In the genomic region with DNA sequence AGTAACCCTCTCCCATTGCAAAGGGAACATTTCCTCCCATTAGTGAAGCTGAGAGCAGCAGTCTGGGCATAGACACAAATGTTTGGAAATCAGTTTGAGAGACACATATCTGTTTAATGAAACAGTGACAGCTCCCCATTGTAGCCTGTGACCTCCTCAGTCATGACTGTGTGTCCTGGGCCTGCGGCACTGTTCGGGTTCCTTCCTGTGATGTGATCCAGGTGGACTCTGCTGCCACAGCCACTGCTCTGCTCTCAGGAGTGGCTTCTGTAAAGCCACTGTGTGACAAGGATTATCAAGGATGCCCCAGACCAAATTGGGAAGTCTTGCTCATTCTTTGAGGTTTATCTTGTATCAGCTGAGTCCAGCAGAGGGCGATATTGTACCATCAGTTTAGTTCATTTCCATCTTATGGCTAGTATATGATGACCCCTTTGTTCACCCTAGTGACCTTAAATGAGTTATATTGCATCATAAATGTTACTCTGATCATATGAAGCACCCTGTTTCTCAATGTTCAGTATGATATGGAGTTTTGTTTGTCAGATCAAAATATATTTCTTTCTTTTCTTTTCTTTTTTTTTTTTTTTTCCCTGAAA, we compare ENCODE assay signal across 8 mouse cellular contexts. TPM values are rescaled to one million over a fixed set of nuclear protein-coding genes. Genes with fewer than 3 reads are reported as not detected.
DNase-seq lines count a peak whose midpoint lies in the region; ATAC-seq and TF ChIP-seq lines count a peak whose summit lies in the region.

No protein-coding gene starts in this region.

- no peaks in the 10 kb centered on the region; the same call in 1 of the 2 replicates for H3K36me3 ChIP-seq in embryonic facial prominence, embryonic 11.5 days (replicated peaks; ENCODE audit: control insufficient read depth, insufficient read depth, low read depth, low read length)
- peaks cover 27% of the 10 kb centered on the region for H3K36me3 ChIP-seq in hindbrain, embryonic 15.5 days
- H3K36me3 ChIP-seq in midbrain, embryonic 10.5 days = peaks cover 72% of the 10 kb centered on the region
- H3K36me3 ChIP-seq in spleen, adult 2 months (ENCODE audit: control insufficient read depth, insufficient read depth, low read length) = peaks cover 5% of the 10 kb centered on the region

- peak; percentile 84 for DNase-seq in heart, adult 11 months
- no peak for DNase-seq in heart, postnatal 25 days (ENCODE audit: low spot score)
- DNase-seq in adrenal gland, postnatal 25 days = peak; percentile 31
- DNase-seq in embryonic facial prominence, embryonic 11.5 days (ENCODE audit: low spot score) = peak; percentile 85
- peak; percentile 63 to 73 for DNase-seq in left cerebral cortex, adult 18-20 months (ENCODE audit: low spot score in 2 of 2)
- peak; percentile 42 for DNase-seq in midbrain, embryonic 10.5 days (ENCODE audit: low spot score)
- peak in 1 of 2 experiments; percentile 64 for DNase-seq in spleen, adult 2 months (ENCODE audit: low read depth in 1 of 2, low spot score in 2 of 2)

- H3K4me1 ChIP-seq in embryonic facial prominence, embryonic 11.5 days (ENCODE audit: control insufficient read depth, insufficient read depth, low read length) = no peaks in the 10 kb centered on the region
- H3K4me1 ChIP-seq in hindbrain, embryonic 15.5 days (replicated peaks) = no peaks in the 10 kb centered on the region
- no peaks in the 10 kb centered on the region for H3K4me1 ChIP-seq in midbrain, embryonic 10.5 days
- H3K4me1 ChIP-seq in spleen, adult 2 months (ENCODE audit: control insufficient read depth, insufficient read depth, insufficient read length) = peaks cover 7% of the 10 kb centered on the region

- intact Hi-C loops in heart, postnatal 25 days (cut with DNase I) = loop anchor here (1.0 to 10.0 kb wide), 2 partner anchors 176 to 275 kb away; no protein-coding TSS in a partner anchor

- ATAC-seq in embryonic facial prominence, embryonic 11.5 days (replicated peaks; ENCODE audit: insufficient number of reproducible peaks, low FRiP score, low TSS enrichment, low read depth) = no peak
- peak; percentile 59 for ATAC-seq in hindbrain, embryonic 15.5 days (ENCODE audit: low FRiP score, low read depth)

- no peak overlapping the region for H3K4me2 ChIP-seq in embryonic facial prominence, embryonic 11.5 days (ENCODE audit: low read depth, low read length)
- H3K4me2 ChIP-seq in hindbrain, embryonic 15.5 days = no peak overlapping the region

- TF ChIP-seq CTCF in spleen, adult 2 months (IDR thresholded peaks at IDR 0.05; ENCODE audit: extremely low read depth, insufficient read depth, insufficient read length, insufficient replicate concordance) = peak; percentile 13; the same call in 1 of the 2 replicates

- no peak overlapping the region for H3K9ac ChIP-seq in embryonic facial prominence, embryonic 11.5 days (replicated peaks; ENCODE audit: low read length)
- no peak overlapping the region for H3K9ac ChIP-seq in hindbrain, embryonic 15.5 days

- H3K4me3 ChIP-seq in embryonic facial prominence, embryonic 11.5 days (ENCODE audit: low read depth, low read length) = no peak overlapping the region
- H3K4me3 ChIP-seq in hindbrain, embryonic 15.5 days = no peak overlapping the region
- no peak overlapping the region for H3K4me3 ChIP-seq in midbrain, embryonic 10.5 days
- H3K4me3 ChIP-seq in spleen, adult 2 months (ENCODE audit: extremely low read depth, insufficient read depth, insufficient read length) = no peak overlapping the region

- no peaks in the 10 kb centered on the region for H3K27me3 ChIP-seq in embryonic facial prominence, embryonic 11.5 days (ENCODE audit: control insufficient read depth, insufficient read depth, low read length)
- H3K27me3 ChIP-seq in hindbrain, embryonic 15.5 days = no peaks in the 10 kb centered on the region
- H3K27me3 ChIP-seq in midbrain, embryonic 10.5 days (ENCODE audit: low read depth, poor library complexity, severe bottlenecking) = no peaks in the 10 kb centered on the region
- no peaks in the 10 kb centered on the region for H3K27me3 ChIP-seq in spleen, adult 2 months (ENCODE audit: control insufficient read depth, insufficient read depth, low read length)

- H3K27ac ChIP-seq in embryonic facial prominence, embryonic 11.5 days (replicated peaks; ENCODE audit: low read depth, low read length) = no peak overlapping the region
- no peak overlapping the region for H3K27ac ChIP-seq in hindbrain, embryonic 15.5 days (replicated peaks)
- no peak overlapping the region for H3K27ac ChIP-seq in midbrain, embryonic 10.5 days (replicated peaks)
- no peak overlapping the region for H3K27ac ChIP-seq in spleen, adult 2 months (ENCODE audit: insufficient read depth, low read length)

- 42% methylated on average over 3 of the region's 3 CpGs for WGBS in embryonic facial prominence, embryonic 11.5 days
- 55% methylated on average over 3 of the region's 3 CpGs for WGBS in hindbrain, embryonic 15.5 days
- WGBS in midbrain, embryonic 10.5 days = 48% methylated on average over 3 of the region's 3 CpGs
- 47% methylated on average over 3 of the region's 3 CpGs for WGBS in spleen, adult 2 months

- no peaks in the 10 kb centered on the region for H3K9me3 ChIP-seq in embryonic facial prominence, embryonic 11.5 days (replicated peaks; ENCODE audit: control insufficient read depth, low read length)
- no peaks in the 10 kb centered on the region for H3K9me3 ChIP-seq in hindbrain, embryonic 15.5 days
- no peaks in the 10 kb centered on the region for H3K9me3 ChIP-seq in midbrain, embryonic 10.5 days (replicated peaks)

- no peak for TF ChIP-seq POLR2A in spleen, adult 2 months (IDR thresholded peaks at IDR 0.05; ENCODE audit: low read depth, low read length)

RNA-seq across cellular contexts. Expression of a gene that starts 13.4 kb away (rescaled TPM):
- 10 to 100 TPM; 22.2 to 26.3 TPM for total RNA-seq in heart, postnatal 25 days (2021)
- 73.2 and 92.9 TPM in 2 replicates for total RNA-seq in adrenal gland, postnatal 25 days (2021)
- polyA plus RNA-seq in embryonic facial prominence, embryonic 11.5 days (2014; fragmentation: Nextera tagmentation; extraction: Ambion mirVana) = 48.0 and 48.6 TPM in 2 replicates
- polyA plus RNA-seq in hindbrain, embryonic 15.5 days (2015; fragmentation: Nextera tagmentation; extraction: Ambion mirVana) = 31.6 TPM in 2 replicates
- 10 to 100 TPM; 24.4 to 27.0 TPM for total RNA-seq in left cerebral cortex, adult 18-20 months (2021)
- 36.0 and 37.0 TPM in 2 replicates for polyA plus RNA-seq in midbrain, embryonic 10.5 days (2016; fragmentation: Nextera tagmentation; extraction: Ambion mirVana)
- 2.6 and 2.9 TPM in 2 replicates for polyA plus RNA-seq in spleen, adult 2 months (2012; rRNA removed)

RNA-seq across cellular contexts. Expression of a gene that starts 13.7 kb away (rescaled TPM):
- total RNA-seq in heart, postnatal 25 days (2021) = 10 to 100 TPM; 10.2 TPM
- 17.8 and 23.3 TPM in 2 replicates for total RNA-seq in adrenal gland, postnatal 25 days (2021)
- polyA plus RNA-seq in embryonic facial prominence, embryonic 11.5 days (2014; fragmentation: Nextera tagmentation; extraction: Ambion mirVana) = 32.0 and 41.0 TPM in 2 replicates
- 10.9 and 12.0 TPM in 2 replicates for polyA plus RNA-seq in hindbrain, embryonic 15.5 days (2015; fragmentation: Nextera tagmentation; extraction: Ambion mirVana)
- total RNA-seq in left cerebral cortex, adult 18-20 months (2021) = 10 to 100 TPM; 15.0 to 15.3 TPM
- polyA plus RNA-seq in midbrain, embryonic 10.5 days (2016; fragmentation: Nextera tagmentation; extraction: Ambion mirVana) = 18.8 and 18.9 TPM in 2 replicates
- polyA plus RNA-seq in spleen, adult 2 months (2012; rRNA removed) = 1.5 TPM in 2 replicates

RNA-seq across cellular contexts. Expression of a gene that starts 45.7 kb away (rescaled TPM):
- 1 to 10 TPM; 9.6 to 9.8 TPM for total RNA-seq in heart, postnatal 25 days (2021)
- 14.1 and 16.8 TPM in 2 replicates for total RNA-seq in adrenal gland, postnatal 25 days (2021)
- polyA plus RNA-seq in embryonic facial prominence, embryonic 11.5 days (2014; fragmentation: Nextera tagmentation; extraction: Ambion mirVana) = 36.8 and 42.1 TPM in 2 replicates
- 113 and 125 TPM in 2 replicates for polyA plus RNA-seq in hindbrain, embryonic 15.5 days (2015; fragmentation: Nextera tagmentation; extraction: Ambion mirVana)
- total RNA-seq in left cerebral cortex, adult 18-20 months (2021) = 10 to 100 TPM; 32.7 to 39.9 TPM
- 39.2 and 51.6 TPM in 2 replicates for polyA plus RNA-seq in midbrain, embryonic 10.5 days (2016; fragmentation: Nextera tagmentation; extraction: Ambion mirVana)
- 0.39 and 1.4 TPM in 2 replicates for polyA plus RNA-seq in spleen, adult 2 months (2012; rRNA removed)

Comparison
In these comparisons a context has a peak if more than half of its experiments do, and no peak if none do; other contexts are left out.
1. RNA of a gene that starts 45.7 kb away (polyA plus RNA-seq): 113 to 125 TPM in hindbrain, embryonic 15.5 days, 39.2 to 51.6 TPM in midbrain, embryonic 10.5 days and 36.8 to 42.1 TPM in embryonic facial prominence, embryonic 11.5 days; 0.39 to 1.4 TPM in spleen, adult 2 months; every median in the first group is over 10 times any median in the second.